Mouse (Mus musculus) cerebellum, postnatal 25 days (tissue): ENCODE measurements at regions not wholly inside any gene's neighbourhood (a gene's known extent, or its start where the extent isn't known, plus 50 kb on each side); places are given as distances from the start of the nearest gene placed in this dataset.

Source experiments
- DNase-seq, 2 experiments: peaks; one replicate each; pipeline ENCODE4 v3.0.0; 2021; ENCODE audit warnings: mixed read lengths in 2 of 2

GRCm38 (mm10) chr14:78438064-78438677, 98.4 kb downstream of the Akap11 start:
- no peak for DNase-seq

- peak; percentile 45 to 63 for DNase-seq
Observed at GRCm38 (mm10) chr14:78436586-78436985, 100.0 kb downstream of the Akap11 start.

GRCm38 (mm10) chr14:78435982-78436381, 100.6 kb downstream of the Akap11 start:
- DNase-seq: no peak

GRCm38 (mm10) chr14:78435561-78435960, 101.0 kb downstream of the Akap11 start:
- no peak for DNase-seq

- DNase-seq: no peak
Observed at GRCm38 (mm10) chr14:78434753-78435152, 101.9 kb downstream of the Akap11 start.

- DNase-seq: no peak
Observed at GRCm38 (mm10) chr14:78434126-78434525, 102.5 kb downstream of the Akap11 start.

- DNase-seq: peak; percentile 10 to 18
Observed at GRCm38 (mm10) chr14:78432471-78432870, 104.1 kb downstream of the Akap11 start.

- DNase-seq: no peak
Observed at GRCm38 (mm10) chr14:78431931-78432330, 104.7 kb downstream of the Akap11 start.

- no peak for DNase-seq
Observed at GRCm38 (mm10) chr14:78431406-78431805, 105.2 kb downstream of the Akap11 start.

GRCm38 (mm10) chr14:78428233-78429019, 108.2 kb downstream of the Akap11 start:
- DNase-seq: no peak

GRCm38 (mm10) chr14:78427062-78427461, 109.5 kb downstream of the Akap11 start:
- DNase-seq: no peak

GRCm38 (mm10) chr14:78422601-78423000, 114.0 kb downstream of the Akap11 start:
- DNase-seq: no peak

- no peak for DNase-seq
Observed at GRCm38 (mm10) chr14:78420966-78421365, 113.1 kb upstream of the Tnfsf11 start.

GRCm38 (mm10) chr14:78420176-78420575, 112.3 kb upstream of the Tnfsf11 start:
- DNase-seq: no peak

GRCm38 (mm10) chr14:78405568-78405967, 97.7 kb upstream of the Tnfsf11 start:
- peak in 1 of 2 experiments; percentile 9 for DNase-seq

- no peak for DNase-seq
Observed at GRCm38 (mm10) chr14:78397914-78398313, 90.1 kb upstream of the Tnfsf11 start.

GRCm38 (mm10) chr14:78395631-78396030, 87.8 kb upstream of the Tnfsf11 start:
- DNase-seq: no peak

GRCm38 (mm10) chr14:78387011-78387410, 79.2 kb upstream of the Tnfsf11 start:
- no peak for DNase-seq

- no peak for DNase-seq
Observed at GRCm38 (mm10) chr14:78384370-78384769, 76.5 kb upstream of the Tnfsf11 start.

GRCm38 (mm10) chr14:78383256-78383709, 75.4 kb upstream of the Tnfsf11 start:
- DNase-seq: peak; percentile 65 to 83

GRCm38 (mm10) chr14:78380011-78380410, 72.2 kb upstream of the Tnfsf11 start:
- no peak for DNase-seq

GRCm38 (mm10) chr14:78376591-78376990, 68.7 kb upstream of the Tnfsf11 start:
- no peak for DNase-seq

- no peak for DNase-seq
Observed at GRCm38 (mm10) chr14:78375746-78376495, 68.1 kb upstream of the Tnfsf11 start.
